Mouse (Mus musculus): ENCODE measurements at regions not wholly inside any gene's neighbourhood (a gene's known extent, or its start where the extent isn't known, plus 50 kb on each side); places are given as distances from the start of the nearest gene placed in this dataset.

- DNase-seq (ENCODE audit: low spot score), result no peak
Measured at GRCm38 (mm10) chr3:144050341-144050740, 154.7 kb downstream of the Lmo4 start.

GRCm38 (mm10) chr3:144049270-144049669 is 155.8 kb downstream of the Lmo4 start:
- 50% methylated on average over 4 of the region's 4 CpGs for WGBS
- H3K36me3 ChIP-seq (ENCODE audit: control insufficient read depth, insufficient read depth, low read length), result no peaks in the 10 kb centered on the region
- no peak overlapping the region for H3K4me3 ChIP-seq (ENCODE audit: low read depth, low read length)

More at GRCm38 (mm10) chr3:144050341-144050740, 154.7 kb downstream of the Lmo4 start:
- Histone ChIP-seq H3K27ac (replicated peaks; ENCODE audit: low read depth, low read length) (no peak overlapping the region), H3K36me3 (ENCODE audit: control insufficient read depth, insufficient read depth, low read length) (no peaks in the 10 kb centered on the region), H3K9me3 (ENCODE audit: control insufficient read depth, low read length) (no peaks in the 10 kb centered on the region), H3K9ac (ENCODE audit: low read depth, low read length) (no peak overlapping the region), H3K4me2 (ENCODE audit: low read depth, low read length) (no peak overlapping the region), H3K27me3 (replicated peaks; ENCODE audit: control insufficient read depth, insufficient read depth, low read length) (no peaks in the 10 kb centered on the region), H3K4me3 (ENCODE audit: low read depth, low read length) (no peak overlapping the region), H3K4me1 (ENCODE audit: control insufficient read depth, insufficient read depth, low read length) (no peaks in the 10 kb centered on the region)
- ATAC-seq (ENCODE audit: low read depth), result no peak
- WGBS, result 67% methylated on average over 4 of the region's 4 CpGs

GRCm38 (mm10) chr3:144044366-144044765 is 160.7 kb downstream of the Lmo4 start:
- no peaks in the 10 kb centered on the region for H3K36me3 ChIP-seq (ENCODE audit: control insufficient read depth, insufficient read depth, low read length)
- ATAC-seq (ENCODE audit: low read depth) (no peak), DNase-seq (ENCODE audit: low spot score) (no peak)
- no peak overlapping the region for H3K27ac ChIP-seq (replicated peaks; ENCODE audit: low read depth, low read length)
- no peak overlapping the region for H3K4me2 ChIP-seq (ENCODE audit: low read depth, low read length)
- H3K9ac ChIP-seq (ENCODE audit: low read depth, low read length), result no peak overlapping the region
- no peaks in the 10 kb centered on the region for H3K27me3 ChIP-seq (replicated peaks; ENCODE audit: control insufficient read depth, insufficient read depth, low read length)
- no peaks in the 10 kb centered on the region for H3K4me1 ChIP-seq (ENCODE audit: control insufficient read depth, insufficient read depth, low read length)
- no peak overlapping the region for H3K4me3 ChIP-seq (ENCODE audit: low read depth, low read length)
- H3K9me3 ChIP-seq (ENCODE audit: control insufficient read depth, low read length), result no peaks in the 10 kb centered on the region
- WGBS, result 82% methylated on average over 2 of the region's 2 CpGs

More at GRCm38 (mm10) chr3:144049270-144049669, 155.8 kb downstream of the Lmo4 start:
- no peak for ATAC-seq (ENCODE audit: low read depth)
- Histone ChIP-seq H3K27ac (replicated peaks; ENCODE audit: low read depth, low read length) (no peak overlapping the region), H3K9me3 (ENCODE audit: control insufficient read depth, low read length) (no peaks in the 10 kb centered on the region), H3K4me1 (ENCODE audit: control insufficient read depth, insufficient read depth, low read length) (no peaks in the 10 kb centered on the region), H3K27me3 (replicated peaks; ENCODE audit: control insufficient read depth, insufficient read depth, low read length) (no peaks in the 10 kb centered on the region), H3K4me2 (ENCODE audit: low read depth, low read length) (no peak overlapping the region), H3K9ac (ENCODE audit: low read depth, low read length) (no peak overlapping the region)
- no peak for DNase-seq (ENCODE audit: low spot score)

- DNase-seq (ENCODE audit: low spot score), result no peak
- Histone ChIP-seq H3K9me3 (ENCODE audit: control insufficient read depth, low read length) (no peaks in the 10 kb centered on the region), H3K9ac (ENCODE audit: low read depth, low read length) (no peak overlapping the region), H3K4me1 (ENCODE audit: control insufficient read depth, insufficient read depth, low read length) (no peaks in the 10 kb centered on the region), H3K4me3 (ENCODE audit: low read depth, low read length) (no peak overlapping the region), H3K27ac (replicated peaks; ENCODE audit: low read depth, low read length) (no peak overlapping the region), H3K4me2 (ENCODE audit: low read depth, low read length) (no peak overlapping the region), H3K36me3 (ENCODE audit: control insufficient read depth, insufficient read depth, low read length) (no peaks in the 10 kb centered on the region), H3K27me3 (replicated peaks; ENCODE audit: control insufficient read depth, insufficient read depth, low read length) (no peaks in the 10 kb centered on the region)
- no peak for ATAC-seq (ENCODE audit: low read depth)
- 75% methylated on average over 5 of the region's 5 CpGs for WGBS
Measured at GRCm38 (mm10) chr3:144041788-144042187, 163.2 kb downstream of the Lmo4 start.

GRCm38 (mm10) chr3:144039498-144039897 is 165.5 kb downstream of the Lmo4 start:
- Histone ChIP-seq H3K4me1 (ENCODE audit: control insufficient read depth, insufficient read depth, low read length) (no peaks in the 10 kb centered on the region), H3K27ac (replicated peaks; ENCODE audit: low read depth, low read length) (no peak overlapping the region), H3K4me2 (ENCODE audit: low read depth, low read length) (no peak overlapping the region), H3K36me3 (ENCODE audit: control insufficient read depth, insufficient read depth, low read length) (no peaks in the 10 kb centered on the region), H3K9me3 (ENCODE audit: control insufficient read depth, low read length) (no peaks in the 10 kb centered on the region), H3K27me3 (replicated peaks; ENCODE audit: control insufficient read depth, insufficient read depth, low read length) (no peaks in the 10 kb centered on the region), H3K4me3 (ENCODE audit: low read depth, low read length) (no peak overlapping the region), H3K9ac (ENCODE audit: low read depth, low read length) (no peak overlapping the region)
- WGBS, result 88% methylated on average over 3 of the region's 3 CpGs
- DNase-seq (ENCODE audit: low spot score) (no peak), ATAC-seq (ENCODE audit: low read depth) (no peak)

- no peaks in the 10 kb centered on the region for H3K27me3 ChIP-seq (replicated peaks; ENCODE audit: control insufficient read depth, insufficient read depth, low read length)
- 100% methylated on average over 1 of the region's 1 CpGs for WGBS
- H3K9ac ChIP-seq (ENCODE audit: low read depth, low read length), result no peak overlapping the region
- H3K27ac ChIP-seq (replicated peaks; ENCODE audit: low read depth, low read length), result no peak overlapping the region
- H3K4me3 ChIP-seq (ENCODE audit: low read depth, low read length), result no peak overlapping the region
- H3K9me3 ChIP-seq (ENCODE audit: control insufficient read depth, low read length), result no peaks in the 10 kb centered on the region
- H3K4me2 ChIP-seq (ENCODE audit: low read depth, low read length), result no peak overlapping the region
- DNase-seq (ENCODE audit: low spot score) (no peak), ATAC-seq (ENCODE audit: low read depth) (no peak)
- no peaks in the 10 kb centered on the region for H3K4me1 ChIP-seq (ENCODE audit: control insufficient read depth, insufficient read depth, low read length)
- H3K36me3 ChIP-seq (ENCODE audit: control insufficient read depth, insufficient read depth, low read length), result no peaks in the 10 kb centered on the region
Measured at GRCm38 (mm10) chr3:144029611-144030010, 175.4 kb downstream of the Lmo4 start.

- DNase-seq (ENCODE audit: low spot score) (no peak), ATAC-seq (ENCODE audit: low read depth) (no peak)
- no peaks in the 10 kb centered on the region for H3K36me3 ChIP-seq (ENCODE audit: control insufficient read depth, insufficient read depth, low read length)
- H3K4me2 ChIP-seq (ENCODE audit: low read depth, low read length), result no peak overlapping the region
- H3K4me3 ChIP-seq (ENCODE audit: low read depth, low read length), result no peak overlapping the region
- WGBS, result 74% methylated on average over 3 of the region's 3 CpGs
- no peak overlapping the region for H3K9ac ChIP-seq (ENCODE audit: low read depth, low read length)
- no peaks in the 10 kb centered on the region for H3K4me1 ChIP-seq (ENCODE audit: control insufficient read depth, insufficient read depth, low read length)
- no peak overlapping the region for H3K27ac ChIP-seq (replicated peaks; ENCODE audit: low read depth, low read length)
- H3K9me3 ChIP-seq (ENCODE audit: control insufficient read depth, low read length), result no peaks in the 10 kb centered on the region
- H3K27me3 ChIP-seq (replicated peaks; ENCODE audit: control insufficient read depth, insufficient read depth, low read length), result no peaks in the 10 kb centered on the region
Measured at GRCm38 (mm10) chr3:144029121-144029520, 175.9 kb downstream of the Lmo4 start.

- Histone ChIP-seq H3K27me3 (replicated peaks; ENCODE audit: control insufficient read depth, insufficient read depth, low read length) (no peaks in the 10 kb centered on the region), H3K36me3 (ENCODE audit: control insufficient read depth, insufficient read depth, low read length) (no peaks in the 10 kb centered on the region), H3K4me2 (ENCODE audit: low read depth, low read length) (no peak overlapping the region), H3K4me3 (ENCODE audit: low read depth, low read length) (no peak overlapping the region), H3K9ac (ENCODE audit: low read depth, low read length) (no peak overlapping the region), H3K27ac (replicated peaks; ENCODE audit: low read depth, low read length) (no peak overlapping the region), H3K9me3 (ENCODE audit: control insufficient read depth, low read length) (no peaks in the 10 kb centered on the region), H3K4me1 (ENCODE audit: control insufficient read depth, insufficient read depth, low read length) (no peaks in the 10 kb centered on the region)
- 91% methylated on average over 6 of the region's 6 CpGs for WGBS
- DNase-seq (ENCODE audit: low spot score) (no peak), ATAC-seq (ENCODE audit: low read depth) (no peak)
Measured at GRCm38 (mm10) chr3:144027134-144027980, 177.7 kb downstream of the Lmo4 start.

All from embryonic facial prominence, embryonic 14.5 days (tissue).